Mouse (Mus musculus) megakaryocyte, embryonic 14.5 days (primary cell): ENCODE results near the gene Dok4.

Experiments used
- FLI1 ChIP-seq: IDR thresholded peaks from 2 replicates; pipeline ENCODE4 v1.6.1; 2012; ENCODE audit warnings: low read length, inconsistent platforms, mixed read lengths
- GATA1 ChIP-seq: IDR thresholded peaks from 3 replicates; pipeline ENCODE4 v1.6.1; 2012; ENCODE audit warnings: mixed read lengths, low read length, inconsistent platforms, borderline replicate concordance

DNA sequence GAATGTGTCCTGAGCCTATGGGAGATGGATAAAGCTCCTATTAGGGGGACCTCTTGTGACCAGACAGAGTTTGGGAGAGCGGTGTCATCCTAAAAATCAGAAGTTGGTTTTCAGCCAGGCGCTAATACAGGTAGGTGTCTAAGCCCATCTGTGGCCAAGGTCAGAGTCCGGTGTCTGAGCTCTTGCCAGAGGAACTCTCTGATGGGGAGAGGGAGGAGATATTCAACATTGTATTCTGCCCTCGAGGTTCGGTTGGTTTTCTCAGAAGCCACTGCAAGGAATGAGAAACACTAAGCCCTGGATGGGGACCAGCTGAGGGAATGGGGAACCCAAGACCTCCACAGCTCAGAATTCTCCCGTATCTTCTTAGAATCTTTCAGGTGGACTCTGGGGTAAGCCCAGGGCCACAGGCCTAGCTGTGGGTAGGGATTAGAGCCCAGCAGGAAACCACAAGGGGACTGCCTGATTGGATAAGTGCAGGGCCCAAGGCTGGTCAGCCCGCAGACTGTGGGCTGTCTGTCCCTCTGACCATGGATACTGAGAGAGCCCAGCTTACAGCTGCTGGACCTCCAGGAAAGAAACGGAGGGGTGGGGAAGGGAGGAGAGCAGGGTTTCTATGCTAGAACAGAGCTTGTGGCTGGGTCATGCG, 40.3 kb upstream of the Dok4 start:
- TF ChIP-seq FLI1, result no peak
- no peak for TF ChIP-seq GATA1
